Mouse (Mus musculus): Measurements from ENCODE around the gene Per2.
"Not testable (repeated sequence)": the region's sequence is repeated elsewhere in the genome, so short reads cannot be mapped to it uniquely, and the experiment has no call there.

The Per2 gene

GRCm38 (mm10) chr1:91459059-91459809 lies at the start of gene Per2:
Per2 (minus strand) TSS chr1:91459324.
- peak; percentile 99 to 100 for DNase-seq

GRCm38 (mm10) chr1:91504615-91505014 lies 45.5 kb upstream of the Per2 start:
- DNase-seq = no peak

GRCm38 (mm10) chr1:91498579-91498978 lies 39.5 kb upstream of the Per2 start:
- DNase-seq = no peak

GRCm38 (mm10) chr1:91495321-91495720 lies 36.2 kb upstream of the Per2 start:
- no peak for DNase-seq

- peak; percentile 96 to 97 for DNase-seq
Observed at GRCm38 (mm10) chr1:91494457-91495140, 35.5 kb upstream of the Per2 start, which contains the start of gene Traf3ip1. Traf3ip1 (plus strand) TSS chr1:91494647.

GRCm38 (mm10) chr1:91493938-91494337 lies 34.8 kb upstream of the Per2 start:
- DNase-seq = peak in 1 of 2 experiments; percentile 26

GRCm38 (mm10) chr1:91492740-91493139 lies 33.6 kb upstream of the Per2 start:
- no peak for DNase-seq

GRCm38 (mm10) chr1:91490322-91490721 lies 31.2 kb upstream of the Per2 start:
- DNase-seq = no peak

- no peak for DNase-seq
Observed at GRCm38 (mm10) chr1:91486165-91486564, 27.0 kb upstream of the Per2 start.

- DNase-seq = no peak
Observed at GRCm38 (mm10) chr1:91485422-91485821, 26.3 kb upstream of the Per2 start.

GRCm38 (mm10) chr1:91484011-91484346 lies 24.9 kb upstream of the Per2 start:
- DNase-seq = peak in 1 of 2 experiments; percentile 26

GRCm38 (mm10) chr1:91483304-91484010 lies 24.3 kb upstream of the Per2 start:
- peak; percentile 92 to 96 for DNase-seq

- no peak for DNase-seq
Observed at GRCm38 (mm10) chr1:91482616-91483211, 23.6 kb upstream of the Per2 start.

GRCm38 (mm10) chr1:91478958-91479357 lies 19.8 kb upstream of the Per2 start:
- DNase-seq = no peak

GRCm38 (mm10) chr1:91478145-91478544 lies 19.0 kb upstream of the Per2 start:
- not testable (repeated sequence) for DNase-seq

GRCm38 (mm10) chr1:91469888-91470419 lies 10.8 kb upstream of the Per2 start:
- no peak for DNase-seq

GRCm38 (mm10) chr1:91466186-91466585 lies 7.1 kb upstream of the Per2 start:
- no peak for DNase-seq

GRCm38 (mm10) chr1:91465244-91465643 lies 6.1 kb upstream of the Per2 start:
- no peak for DNase-seq

GRCm38 (mm10) chr1:91464436-91464835 lies 5.3 kb upstream of the Per2 start:
- no peak for DNase-seq

- no peak for DNase-seq
Observed at GRCm38 (mm10) chr1:91463336-91463995, 4.3 kb upstream of the Per2 start.

GRCm38 (mm10) chr1:91460564-91460963 lies 1.4 kb upstream of the Per2 start:
- DNase-seq = no peak

- DNase-seq = no peak
Observed at GRCm38 (mm10) chr1:91460069-91460468, 945 bp upstream of the Per2 start.

Measured in cerebellum, postnatal 14 days (tissue).